Mouse (Mus musculus) activated CD4-positive, CD25-positive, alpha-beta regulatory T cell, adult 4 months (primary cell): ENCODE measurements around the gene Vmn2r89. TPM values are rescaled to one million over a fixed set of nuclear protein-coding genes. Genes with fewer than 3 reads are reported as not detected.
"Not testable (repeated sequence)": the region's sequence is repeated elsewhere in the genome, so short reads cannot be mapped to it uniquely, and the experiment has no call there.

Source experiments
- ATAC-seq: one replicate; pipeline ENCODE4 v1.8.0; 2017
- polyA plus RNA-seq, 2 experiments: library from polyadenylated mRNA; unstranded; fragments of 100-300 nt; shearing (Covaris generic); gene quantifications; one replicate each; pipeline ENCODE4 v1.2.1; 2017

Vmn2r89 gene
- not detected for polyA plus RNA-seq

DNA sequence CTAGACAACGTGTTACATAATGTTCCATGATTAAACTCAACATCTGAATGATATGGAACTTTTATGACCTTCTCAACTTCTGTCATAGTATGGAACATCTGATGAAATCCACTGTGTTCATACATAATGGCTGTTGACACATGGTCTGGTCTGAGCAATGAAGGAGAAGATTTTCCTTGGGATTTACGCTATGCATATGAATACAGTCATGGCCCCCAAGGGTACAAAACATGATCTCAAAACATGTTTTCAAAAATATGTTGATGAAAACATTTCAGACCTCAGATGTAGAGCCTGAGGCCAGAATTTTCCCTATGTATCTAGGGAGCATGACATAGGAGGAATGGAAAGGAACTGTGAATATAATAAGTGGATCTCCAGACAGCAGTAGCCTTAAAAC, at the start of gene Vmn2r89:
Gene Vmn2r89 (plus strand): TSS at position 301 of the 400 bp plus-strand sequence.
- ATAC-seq: not testable (repeated sequence)

- no peak for ATAC-seq
Measured at GRCm38 (mm10) chr14:51410520-51410919, 41.1 kb upstream of the Vmn2r89 start, which contains the start of gene Vmn2r88. Gene Vmn2r88 (plus strand): TSS chr14:51410820.

DNA sequence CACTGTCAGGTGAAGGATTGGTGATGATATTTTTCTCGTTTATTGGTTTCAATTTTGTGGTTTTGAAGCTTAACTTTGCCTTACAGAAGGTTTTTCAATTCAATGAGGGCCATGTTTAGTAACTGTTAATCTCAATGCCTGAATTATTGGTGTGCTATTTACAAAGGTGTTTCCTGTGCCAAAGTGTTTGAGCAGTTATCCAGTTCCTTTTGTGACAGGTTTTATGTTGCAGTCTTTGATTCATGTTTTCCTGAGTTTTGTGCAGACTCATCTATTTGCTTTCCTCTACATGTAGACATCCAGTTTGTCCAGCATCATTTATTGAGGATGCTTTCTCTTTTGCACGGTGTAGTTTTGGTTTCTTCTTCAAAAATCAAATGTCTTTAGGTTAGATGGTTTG, 27.8 kb upstream of the Vmn2r89 start:
- ATAC-seq: no peak

DNA sequence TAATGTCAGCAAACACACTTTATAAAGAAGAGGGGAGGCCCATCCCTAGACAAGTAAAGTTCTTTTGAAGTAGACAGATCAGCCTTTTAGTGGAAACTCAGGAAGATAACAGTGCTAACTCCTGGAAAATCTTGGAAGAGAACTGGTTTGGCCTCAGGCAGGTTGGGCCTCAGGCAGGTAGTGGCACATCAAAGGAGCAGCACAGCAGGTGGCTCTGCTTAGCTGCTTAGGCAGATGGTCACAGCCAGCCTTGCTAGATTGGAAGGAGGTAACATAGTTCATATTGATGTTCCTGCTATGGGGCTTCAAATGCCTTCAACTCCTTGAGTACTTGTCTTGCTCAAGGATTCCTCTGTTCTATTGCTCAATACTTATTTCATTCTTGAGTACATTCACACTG, 21.5 kb upstream of the Vmn2r89 start:
- not testable (repeated sequence) for ATAC-seq

GRCm38 (mm10) chr14:51434546-51434945, 17.1 kb upstream of the Vmn2r89 start:
- no peak for ATAC-seq

GRCm38 (mm10) chr14:51435020-51435419, 16.6 kb upstream of the Vmn2r89 start:
- ATAC-seq: no peak

DNA sequence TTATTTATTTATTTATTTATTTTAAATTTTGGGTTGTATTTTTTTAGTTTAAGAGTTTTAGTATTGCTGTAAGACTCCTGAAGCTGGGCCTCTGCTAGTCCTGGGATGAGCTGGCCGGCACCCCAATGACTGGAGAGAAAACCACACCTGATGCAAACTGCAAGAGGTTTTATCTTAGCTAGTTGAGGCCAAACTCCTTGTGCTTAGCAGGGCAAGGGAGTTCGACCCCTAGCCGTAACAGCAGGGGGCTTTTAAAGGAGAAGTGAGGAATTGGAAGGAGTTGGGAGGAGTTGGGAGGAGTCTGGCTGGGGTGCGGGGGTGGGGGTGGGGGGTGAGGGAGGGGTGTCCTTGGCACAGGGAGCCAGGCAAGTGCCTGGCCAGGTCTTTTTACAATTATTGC, 12.7 kb upstream of the Vmn2r89 start:
- no peak for ATAC-seq

- not testable (repeated sequence) for ATAC-seq
Measured at GRCm38 (mm10) chr14:51480278-51480677, 28.6 kb downstream of the Vmn2r89 start.

DNA sequence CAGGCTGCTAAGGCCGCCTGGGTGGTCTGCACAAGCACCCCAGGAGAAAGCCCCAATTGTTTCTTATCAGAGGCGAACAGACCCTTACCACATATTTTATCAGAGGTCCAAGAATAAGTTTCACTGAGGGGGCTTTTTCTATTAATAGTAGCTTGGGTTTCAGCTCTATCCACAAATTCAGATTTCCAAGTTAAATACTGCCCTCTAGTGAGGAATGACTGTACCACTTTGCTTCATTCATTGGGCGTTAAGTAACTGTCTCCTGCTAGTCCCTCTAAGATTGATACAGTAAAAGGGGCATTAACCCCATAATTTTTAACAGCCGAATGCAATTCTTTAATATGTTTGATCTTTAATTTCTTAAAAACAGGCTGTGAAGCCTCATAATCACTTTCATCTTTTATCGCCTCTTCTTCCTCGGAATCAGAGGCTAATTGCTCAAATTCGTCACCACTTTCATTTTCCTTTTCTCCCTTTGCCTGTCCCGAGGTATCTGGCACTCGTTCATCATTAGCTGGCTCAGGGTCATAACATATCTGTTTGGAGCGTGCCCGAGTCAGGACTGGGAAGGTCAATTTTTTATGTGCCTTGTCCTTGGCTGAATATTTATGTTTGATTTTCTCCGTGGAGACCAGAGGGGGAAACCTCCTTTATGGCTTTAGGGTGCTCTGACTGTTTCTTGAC, 29.8 kb downstream of the Vmn2r89 start:
- not testable (repeated sequence) for ATAC-seq

GRCm38 (mm10) chr14:51482051-51482715, 30.5 kb downstream of the Vmn2r89 start:
- no peak for ATAC-seq

DNA sequence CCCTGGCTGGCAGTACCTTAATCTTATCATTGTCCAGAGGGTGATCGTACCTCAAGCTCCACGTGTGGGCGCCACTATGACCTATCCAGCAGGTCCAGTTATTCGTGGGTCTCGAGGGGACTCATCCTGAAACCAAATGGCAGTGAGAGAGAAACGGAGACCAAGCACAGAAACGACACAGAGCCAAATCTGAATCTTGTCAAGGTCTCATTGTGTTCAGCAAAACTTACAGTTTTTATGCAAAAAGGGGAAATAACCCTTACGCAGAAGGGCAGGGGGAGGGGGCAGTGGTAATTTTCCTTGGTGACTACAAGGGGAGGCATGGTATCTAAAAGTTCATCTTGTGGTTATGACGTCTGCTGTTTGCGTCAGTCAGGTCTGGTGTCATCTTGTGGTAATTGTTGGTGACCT, 31.3 kb downstream of the Vmn2r89 start:
- ATAC-seq: not testable (repeated sequence)

GRCm38 (mm10) chr14:51483671-51484070, 32.0 kb downstream of the Vmn2r89 start:
- no peak for ATAC-seq

- no peak for ATAC-seq
Measured at GRCm38 (mm10) chr14:51486111-51486510, 34.5 kb downstream of the Vmn2r89 start.

DNA sequence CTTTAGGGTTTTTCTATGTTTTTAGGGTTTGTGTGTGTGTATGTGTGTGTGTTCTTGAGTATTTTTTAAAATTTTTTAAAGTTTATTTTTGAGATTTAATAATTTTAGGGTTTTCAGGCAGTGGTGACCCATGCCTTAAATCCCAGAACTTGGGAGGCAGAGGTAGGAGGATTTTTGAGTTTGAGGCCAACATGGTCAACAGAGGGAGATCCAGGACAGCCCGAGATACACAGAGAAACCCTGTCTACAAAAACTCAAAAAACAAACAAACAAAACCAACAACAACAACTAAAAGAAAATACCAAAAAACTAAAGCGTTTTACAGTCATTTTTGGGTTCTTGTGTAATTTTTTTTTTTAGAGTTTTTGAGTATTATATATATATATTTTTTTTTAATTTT, 44.1 kb downstream of the Vmn2r89 start:
- no peak for ATAC-seq

DNA sequence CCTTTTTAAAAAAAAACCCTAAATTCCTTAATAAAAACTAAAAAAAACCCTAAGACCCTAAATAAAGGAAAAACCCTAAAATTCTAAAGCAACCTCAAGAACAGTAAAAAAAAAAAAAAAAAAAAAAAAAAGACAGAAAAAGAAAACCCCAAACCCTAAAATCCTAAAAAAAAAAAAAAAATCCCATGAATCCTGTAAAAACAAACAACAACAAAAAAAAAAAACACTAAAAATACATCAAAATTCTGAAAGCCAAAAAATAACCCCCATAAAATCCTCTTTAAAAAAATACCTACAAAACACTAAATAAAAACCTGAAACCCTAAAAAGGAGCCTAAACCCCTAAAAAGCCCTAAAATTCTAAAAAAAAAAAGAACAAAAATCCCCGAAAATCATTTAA, 45.3 kb downstream of the Vmn2r89 start:
- no peak for ATAC-seq

DNA sequence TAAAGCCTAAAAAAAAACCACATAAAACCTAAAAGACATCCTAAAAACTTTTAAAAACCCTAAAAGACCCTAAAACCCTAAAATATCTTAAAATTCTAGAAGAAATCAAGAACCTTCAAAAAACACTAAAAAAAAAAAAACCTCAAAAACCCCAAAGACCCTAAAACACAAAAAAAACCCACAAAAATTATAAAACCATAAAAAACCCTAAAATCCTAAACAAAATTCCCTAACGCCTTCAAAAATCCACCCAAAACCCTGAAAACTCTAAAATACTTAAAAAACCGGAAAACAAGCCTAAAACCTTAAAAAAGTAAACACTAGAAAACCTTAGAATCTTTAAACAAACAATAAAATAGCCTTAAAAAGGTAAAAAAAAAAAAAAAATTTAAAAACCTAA, 46.3 kb downstream of the Vmn2r89 start:
- ATAC-seq: no peak

DNA sequence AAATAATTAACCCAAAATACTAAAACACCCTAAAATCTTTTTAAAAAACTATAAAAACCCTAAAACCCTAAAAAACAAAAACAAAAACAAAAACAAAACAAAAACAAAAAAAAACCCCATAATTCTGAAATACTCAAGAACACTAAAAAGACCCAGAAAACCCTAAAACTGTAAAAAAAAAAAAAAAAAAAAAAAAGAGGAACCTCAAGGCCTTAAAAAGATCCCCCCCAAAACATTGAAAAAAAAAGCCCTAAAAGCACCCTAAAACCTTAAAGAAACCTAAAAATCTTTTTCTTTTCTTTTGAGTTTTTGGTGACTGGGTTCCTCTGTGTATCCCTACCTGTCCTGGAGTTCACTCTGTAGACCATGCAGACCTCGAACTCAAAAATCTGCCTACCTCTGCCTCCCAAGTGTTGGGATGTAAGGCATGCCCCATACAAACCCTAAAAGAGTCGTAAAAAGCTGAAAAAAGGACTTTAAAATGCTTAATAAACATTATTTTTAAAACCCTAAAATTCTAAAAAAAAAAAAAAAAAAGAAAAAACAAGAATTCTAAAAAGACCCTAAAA, 48.1 kb downstream of the Vmn2r89 start:
- ATAC-seq: no peak

- no peak for ATAC-seq
Measured at GRCm38 (mm10) chr14:51500461-51500860, 48.8 kb downstream of the Vmn2r89 start.

- no peak for ATAC-seq
Measured at GRCm38 (mm10) chr14:51507416-51507815, 55.8 kb downstream of the Vmn2r89 start.
